Mouse (Mus musculus): ENCODE data around the gene Usp45. TPM values are rescaled to one million over a fixed set of nuclear protein-coding genes. Genes with fewer than 3 reads are reported as not detected.

Gene Usp45
- polyA plus RNA-seq, 1 experiment: 22.5 TPM

- WGBS: 74% methylated on average over 8 of the region's 8 CpGs
These were observed 118.9 kb downstream of the Usp45 start for GRCm38 (mm10) chr4:21885831-21886230.

More at GRCm38 (mm10) chr4:21885831-21886230, 118.9 kb downstream of the Usp45 start:
- TF ChIP-seq CTCF (IDR thresholded peaks at IDR 0.05; ENCODE audit: borderline replicate concordance, insufficient read depth, low read depth, low read length) (no peak), POLR2A (IDR thresholded peaks at IDR 0.05; ENCODE audit: borderline replicate concordance, insufficient read depth, low read length) (no peak)
- H3K27me3 ChIP-seq (ENCODE audit: control insufficient read depth, insufficient read depth, low read length): no peaks in the 10 kb centered on the region
- H3K4me3 ChIP-seq (replicated peaks; ENCODE audit: insufficient read depth, low read depth, low read length): no peak overlapping the region
- H3K27ac ChIP-seq (ENCODE audit: insufficient read depth, low read length): no peak overlapping the region
- no peaks in the 10 kb centered on the region for H3K4me1 ChIP-seq (ENCODE audit: control insufficient read depth, insufficient read depth, low read length)
- no peak for DNase-seq

Other genes with a start within 250 kb of the Usp45 start
- gene Prdm13, start 81.2 kb upstream of the Usp45 start, polyA plus RNA-seq (2012; rRNA removed): not detected in 2 replicates
- gene Ccnc, start 39.5 kb upstream of the Usp45 start, polyA plus RNA-seq (2012; rRNA removed): 27.7 and 28.3 TPM in 2 replicates
- 19.6 and 21.3 TPM in 2 replicates for gene Tstd3, start 56 bp downstream of the Usp45 start, polyA plus RNA-seq (2012; rRNA removed)
- 240 and 262 TPM in 2 replicates for gene Pnisr, start 80.4 kb downstream of the Usp45 start, polyA plus RNA-seq (2012; rRNA removed)
- 13.5 and 13.9 TPM in 2 replicates for gene Coq3, start 112.5 kb downstream of the Usp45 start, polyA plus RNA-seq (2012; rRNA removed)
- 20.0 and 20.5 TPM in 2 replicates for gene Faxc, start 164.2 kb downstream of the Usp45 start, polyA plus RNA-seq (2012; rRNA removed)

Data from cerebellum, adult 2 months (tissue).